Mouse (Mus musculus): ENCODE results near the gene Pglyrp3. TPM values are rescaled to one million over a fixed set of nuclear protein-coding genes. Genes with fewer than 3 reads are reported as not detected.
A peak's percentile ranks its signal among the peaks of the same experiment; 100 is the strongest.
"Not testable (repeated sequence)": the region's sequence is repeated elsewhere in the genome, so short reads cannot be mapped to it uniquely, and the experiment has no call there.

Gene Pglyrp3
- not detected in 2 replicates for polyA plus RNA-seq (2014; fragmentation: Nextera tagmentation; extraction: Ambion mirVana)

GRCm38 (mm10) chr3:92014283-92014682, at the start of gene Pglyrp3:
Gene Pglyrp3, plus strand, starts transcription at chr3:92014583.
- WGBS: 86% methylated on average over 1 of the region's 1 CpGs
- DNase-seq (ENCODE audit: low spot score) (no peak), ATAC-seq (replicated peaks; ENCODE audit: low FRiP score) (no peak)
- no peak within 1 kb of the TSS for H3K27ac ChIP-seq (ENCODE audit: low read depth, low read length)
- H3K4me2 ChIP-seq (ENCODE audit: low read depth, low read length, severe bottlenecking): no peak within 1 kb of the TSS
- no peaks in the 10 kb centered on the region for H3K27me3 ChIP-seq (ENCODE audit: control insufficient read depth, insufficient read depth, low read length)
- no peak within 1 kb of the TSS for H3K4me3 ChIP-seq (ENCODE audit: low read depth, low read length)
- H3K36me3 ChIP-seq (ENCODE audit: control insufficient read depth, insufficient read depth, low read length): no peaks in the 10 kb centered on the region
- H3K9ac ChIP-seq (ENCODE audit: low read length): no peak within 1 kb of the TSS
- no peaks in the 10 kb centered on the region for H3K9me3 ChIP-seq (ENCODE audit: control insufficient read depth, low read length)
- no peaks in the 10 kb centered on the region for H3K4me1 ChIP-seq (replicated peaks; ENCODE audit: control insufficient read depth, insufficient read depth, low read length)

DNA sequence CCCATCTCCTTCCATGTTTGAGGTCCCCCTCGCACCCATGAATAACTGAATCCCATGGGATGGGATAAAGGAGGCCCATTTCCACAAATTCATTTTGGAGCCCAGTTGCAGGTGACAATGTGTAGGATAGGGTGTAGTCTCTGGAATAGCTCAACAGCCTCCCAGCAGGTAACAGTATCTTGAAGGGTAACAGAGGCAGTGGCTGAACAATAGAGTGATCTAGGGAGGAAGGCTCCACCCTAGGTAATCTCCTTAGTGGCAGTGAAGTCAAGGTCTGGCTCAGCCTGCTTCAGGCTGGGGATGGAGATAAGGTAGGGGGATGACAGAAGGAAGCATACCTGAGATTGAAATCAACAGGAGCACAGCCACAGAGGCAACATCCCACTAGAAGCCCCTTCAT, 3.4 kb upstream of the Pglyrp3 start:
- no peak overlapping the region for H3K4me3 ChIP-seq (ENCODE audit: low read depth, low read length)
- H3K27me3 ChIP-seq (ENCODE audit: control insufficient read depth, insufficient read depth, low read length): no peaks in the 10 kb centered on the region
- no peak overlapping the region for H3K9ac ChIP-seq (ENCODE audit: low read length)
- H3K9me3 ChIP-seq (ENCODE audit: control insufficient read depth, low read length): no peaks in the 10 kb centered on the region
- H3K4me1 ChIP-seq (replicated peaks; ENCODE audit: control insufficient read depth, insufficient read depth, low read length): no peaks in the 10 kb centered on the region
- DNase-seq (ENCODE audit: low spot score) (no peak), ATAC-seq (replicated peaks; ENCODE audit: low FRiP score) (no peak)
- no peak overlapping the region for H3K27ac ChIP-seq (ENCODE audit: low read depth, low read length)
- H3K4me2 ChIP-seq (ENCODE audit: low read depth, low read length, severe bottlenecking): no peak overlapping the region
- no peaks in the 10 kb centered on the region for H3K36me3 ChIP-seq (ENCODE audit: control insufficient read depth, insufficient read depth, low read length)
- WGBS: 78% methylated on average over 1 of the region's 1 CpGs

GRCm38 (mm10) chr3:92024541-92024940, 10.2 kb downstream of the Pglyrp3 start:
- not testable (repeated sequence) for DNase-seq (ENCODE audit: low spot score); H3K27me3 ChIP-seq (ENCODE audit: control insufficient read depth, insufficient read depth, low read length); H3K27ac ChIP-seq (ENCODE audit: low read depth, low read length); ATAC-seq (replicated peaks; ENCODE audit: low FRiP score); H3K9ac ChIP-seq (ENCODE audit: low read length); H3K9me3 ChIP-seq (ENCODE audit: control insufficient read depth, low read length); H3K4me1 ChIP-seq (replicated peaks; ENCODE audit: control insufficient read depth, insufficient read depth, low read length); H3K36me3 ChIP-seq (ENCODE audit: control insufficient read depth, insufficient read depth, low read length); H3K4me3 ChIP-seq (ENCODE audit: low read depth, low read length); H3K4me2 ChIP-seq (ENCODE audit: low read depth, low read length, severe bottlenecking)
- 58% methylated on average over 24 of the region's 24 CpGs for WGBS

- no peak overlapping the region for H3K9ac ChIP-seq (ENCODE audit: low read length)
- no peaks in the 10 kb centered on the region for H3K36me3 ChIP-seq (ENCODE audit: control insufficient read depth, insufficient read depth, low read length)
- no peaks in the 10 kb centered on the region for H3K9me3 ChIP-seq (ENCODE audit: control insufficient read depth, low read length)
- 50% methylated on average over 2 of the region's 2 CpGs for WGBS
- no peak overlapping the region for H3K4me3 ChIP-seq (ENCODE audit: low read depth, low read length)
- no peak for DNase-seq (ENCODE audit: low spot score)
- H3K4me2 ChIP-seq (ENCODE audit: low read depth, low read length, severe bottlenecking): no peak overlapping the region
- no peaks in the 10 kb centered on the region for H3K27me3 ChIP-seq (ENCODE audit: control insufficient read depth, insufficient read depth, low read length)
- no peak overlapping the region for H3K27ac ChIP-seq (ENCODE audit: low read depth, low read length)
- no peak for ATAC-seq (replicated peaks; ENCODE audit: low FRiP score)
- no peaks in the 10 kb centered on the region for H3K4me1 ChIP-seq (replicated peaks; ENCODE audit: control insufficient read depth, insufficient read depth, low read length)
These were observed 18.8 kb downstream of the Pglyrp3 start for GRCm38 (mm10) chr3:92033203-92033602.

GRCm38 (mm10) chr3:92033892-92034291, 19.5 kb downstream of the Pglyrp3 start:
- H3K27me3 ChIP-seq (ENCODE audit: control insufficient read depth, insufficient read depth, low read length): no peaks in the 10 kb centered on the region
- H3K9ac ChIP-seq (ENCODE audit: low read length): no peak overlapping the region
- ATAC-seq (replicated peaks; ENCODE audit: low FRiP score): no peak
- 74% methylated on average over 1 of the region's 1 CpGs for WGBS
- no peak for DNase-seq (ENCODE audit: low spot score)
- no peaks in the 10 kb centered on the region for H3K4me1 ChIP-seq (replicated peaks; ENCODE audit: control insufficient read depth, insufficient read depth, low read length)
- H3K4me3 ChIP-seq (ENCODE audit: low read depth, low read length): no peak overlapping the region
- H3K27ac ChIP-seq (ENCODE audit: low read depth, low read length): no peak overlapping the region
- H3K4me2 ChIP-seq (ENCODE audit: low read depth, low read length, severe bottlenecking): no peak overlapping the region
- H3K9me3 ChIP-seq (ENCODE audit: control insufficient read depth, low read length): no peaks in the 10 kb centered on the region
- no peaks in the 10 kb centered on the region for H3K36me3 ChIP-seq (ENCODE audit: control insufficient read depth, insufficient read depth, low read length)

DNA sequence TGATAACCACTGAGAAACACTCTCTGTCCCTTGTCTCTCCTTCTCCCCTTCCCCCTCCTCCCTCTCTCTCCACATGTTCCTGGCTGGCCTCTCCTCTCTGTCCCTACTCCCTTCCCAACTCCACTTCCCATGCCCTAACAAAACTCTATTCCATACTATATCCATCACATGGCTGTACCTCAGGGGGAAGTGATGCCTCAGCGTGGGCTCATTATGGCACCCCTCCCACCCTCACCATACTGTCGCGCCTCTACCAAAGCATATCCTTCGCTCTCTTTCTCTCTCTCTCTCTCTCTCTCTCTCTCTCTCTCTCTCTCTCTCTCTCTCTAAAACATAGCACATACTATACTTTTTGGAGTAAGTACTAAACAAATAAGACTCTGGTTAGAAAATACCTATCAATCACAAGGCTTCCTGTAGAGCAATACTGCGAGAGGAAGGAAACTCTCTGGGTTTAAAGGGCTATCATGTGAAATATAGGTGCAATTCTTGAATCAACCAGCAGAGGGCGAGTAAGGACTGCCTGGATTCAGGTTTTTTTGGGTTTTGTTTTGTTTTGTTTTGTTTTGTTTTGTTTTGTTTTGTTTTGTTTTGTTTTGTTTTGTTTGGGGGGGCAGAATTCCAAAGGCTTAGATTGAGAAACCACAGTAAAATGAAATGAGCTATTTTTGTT, 36.1 kb downstream of the Pglyrp3 start:
- H3K27me3 ChIP-seq (ENCODE audit: control insufficient read depth, insufficient read depth, low read length): no peaks in the 10 kb centered on the region
- H3K9me3 ChIP-seq (ENCODE audit: control insufficient read depth, low read length): no peaks in the 10 kb centered on the region
- no peak overlapping the region for H3K9ac ChIP-seq (ENCODE audit: low read length)
- ATAC-seq (replicated peaks; ENCODE audit: low FRiP score) (no peak; the same call in 1 of the 2 replicates), DNase-seq (ENCODE audit: low spot score) (no peak)
- H3K4me2 ChIP-seq (ENCODE audit: low read depth, low read length, severe bottlenecking): no peak overlapping the region
- H3K4me3 ChIP-seq (ENCODE audit: low read depth, low read length): no peak overlapping the region
- no peak overlapping the region for H3K27ac ChIP-seq (ENCODE audit: low read depth, low read length)
- no peaks in the 10 kb centered on the region for H3K4me1 ChIP-seq (replicated peaks; ENCODE audit: control insufficient read depth, insufficient read depth, low read length)
- no peaks in the 10 kb centered on the region for H3K36me3 ChIP-seq (ENCODE audit: control insufficient read depth, insufficient read depth, low read length)
- WGBS: 58% methylated on average over 6 of the region's 6 CpGs

- DNase-seq (ENCODE audit: low spot score): peak; percentile 89
- peak overlapping the region; percentile 62 for H3K9ac ChIP-seq (ENCODE audit: low read length)
- no peaks in the 10 kb centered on the region for H3K36me3 ChIP-seq (ENCODE audit: control insufficient read depth, insufficient read depth, low read length)
- no peaks in the 10 kb centered on the region for H3K9me3 ChIP-seq (ENCODE audit: control insufficient read depth, low read length)
- peak overlapping the region; percentile 83 for H3K4me2 ChIP-seq (ENCODE audit: low read depth, low read length, severe bottlenecking)
- WGBS: under 1% methylated on average over 57 of the region's 82 CpGs
- no peak overlapping the region for H3K27ac ChIP-seq (ENCODE audit: low read depth, low read length)
- H3K4me1 ChIP-seq (replicated peaks; ENCODE audit: control insufficient read depth, insufficient read depth, low read length): no peaks in the 10 kb centered on the region; the same call in 1 of the 2 replicates
- H3K4me3 ChIP-seq (ENCODE audit: low read depth, low read length): peak overlapping the region; percentile 67
- peak; percentile 88 for ATAC-seq (replicated peaks; ENCODE audit: low FRiP score)
- peaks cover 14% of the 10 kb centered on the region for H3K27me3 ChIP-seq (ENCODE audit: control insufficient read depth, insufficient read depth, low read length)
These were observed 66.3 kb downstream of the Pglyrp3 start for GRCm38 (mm10) chr3:92080462-92081284.

Measured in forebrain, embryonic 11.5 days (tissue).